Mouse (Mus musculus) forebrain, embryonic 13.5 days (tissue): ENCODE results near the gene Zscan20. TPM values are rescaled to one million over a fixed set of nuclear protein-coding genes. Genes with fewer than 3 reads are reported as not detected.
A peak's percentile ranks its signal among the peaks of the same experiment; 100 is the strongest.

Experiments used
- ATAC-seq: fragments of 200-750 bp; cut with Nextera tagmentation; 2 replicates; pipeline ENCODE4 v1.8.0; 2017
- H3K27ac ChIP-seq: fragments of 300-500 bp; sonication (generic); 2 replicates; pipeline ENCODE4 v1.5.1; 2015; ENCODE audit warnings: inconsistent platforms, mild to moderate bottlenecking, moderate library complexity
- H3K27me3 ChIP-seq: fragments of 300-500 bp; sonication (generic); 2 replicates; pipeline ENCODE4 v1.6.1; 2015; ENCODE audit warnings: mild to moderate bottlenecking, inconsistent platforms
- H3K36me3 ChIP-seq: fragments of 300-500 bp; sonication (generic); 2 replicates; pipeline ENCODE4 v1.6.1; 2015; ENCODE audit warnings: mild to moderate bottlenecking, inconsistent platforms; ENCODE audit not compliant: poor library complexity, severe bottlenecking
- H3K4me1 ChIP-seq: fragments of 300-500 bp; sonication (generic); 2 replicates; pipeline ENCODE4 v1.6.1; 2015; ENCODE audit warnings: inconsistent platforms
- H3K4me2 ChIP-seq: fragments of 300-500 bp; sonication (generic); 2 replicates; pipeline ENCODE4 v1.6.1; 2015; ENCODE audit warnings: inconsistent platforms, mild to moderate bottlenecking, moderate library complexity
- H3K4me3 ChIP-seq: fragments of 300-500 bp; sonication (generic); 2 replicates; pipeline ENCODE4 v1.5.1; 2015; ENCODE audit warnings: mild to moderate bottlenecking, inconsistent platforms
- H3K9ac ChIP-seq: fragments of 300-500 bp; sonication (generic); 2 replicates; pipeline ENCODE4 v1.6.1; 2015; ENCODE audit warnings: mild to moderate bottlenecking, inconsistent platforms
- H3K9me3 ChIP-seq: fragments of 300-500 bp; sonication (generic); replicated peaks from 2 replicates; pipeline ENCODE4 v1.6.1; 2016; ENCODE audit warnings: inconsistent platforms
- WGBS: fragments of 180-500 bp; shearing (Covaris S2); methylation state at CpG from one replicate; pipeline ENCODE4 v1.1.7; 2015; 5-methylcytosine and 5-hydroxymethylcytosine counted together
- polyA plus RNA-seq: library from polyadenylated mRNA; unstranded; fragments of >200 nt; fragmentation: Nextera tagmentation; extraction: Ambion mirVana; gene quantifications from 2 replicates; pipeline ENCODE4 v1.2.1, GENCODE M21; 2015

Gene Zscan20
- polyA plus RNA-seq = 4.9 and 5.4 TPM in 2 replicates

DNA sequence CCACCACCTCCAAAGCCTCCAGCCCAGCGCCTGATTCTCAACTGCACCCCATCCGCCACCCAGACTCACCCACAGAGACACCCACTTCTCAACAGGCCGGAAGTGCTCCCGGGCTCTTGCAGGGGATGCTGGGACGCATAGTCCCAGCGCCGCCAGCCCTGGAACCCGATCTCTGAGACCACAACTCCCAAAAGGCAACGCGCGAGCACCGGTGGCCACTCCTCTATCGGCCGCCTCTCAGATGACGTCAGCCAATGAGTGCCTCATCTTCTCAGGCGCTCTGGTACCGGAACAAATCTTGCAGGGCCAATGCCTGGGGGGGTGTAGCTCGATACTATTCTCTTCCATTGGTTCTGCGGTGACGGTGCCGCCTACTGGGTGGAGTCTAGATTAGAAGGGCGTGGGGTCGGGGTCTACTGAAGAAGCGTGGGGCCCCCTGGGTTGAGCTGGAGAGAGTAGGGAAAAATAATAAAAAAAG is at the start of gene Zscan20:
Gene Zscan20 (minus strand): TSS at position 174 of the 478 bp plus-strand sequence.
- H3K4me3 ChIP-seq = peak within 1 kb of the TSS; percentile 61
- H3K9ac ChIP-seq = peak within 1 kb of the TSS; percentile 72
- 0 out of 2 replicates have a peak, but pooled peaks cover 5% of the 10 kb centered on the region for H3K36me3 ChIP-seq
- H3K4me2 ChIP-seq = peak within 1 kb of the TSS; percentile 76
- peaks cover 29% of the 10 kb centered on the region for H3K4me1 ChIP-seq
- H3K27ac ChIP-seq = peak within 1 kb of the TSS; percentile 40; the same call in 1 of the 2 replicates
- H3K27me3 ChIP-seq = no peaks in the 10 kb centered on the region
- ATAC-seq = peak; percentile 99
- whole genome bisulfite sequencing = under 1% methylated on average over 24 of the region's 24 CpGs
- H3K9me3 ChIP-seq = no peaks in the 10 kb centered on the region

DNA sequence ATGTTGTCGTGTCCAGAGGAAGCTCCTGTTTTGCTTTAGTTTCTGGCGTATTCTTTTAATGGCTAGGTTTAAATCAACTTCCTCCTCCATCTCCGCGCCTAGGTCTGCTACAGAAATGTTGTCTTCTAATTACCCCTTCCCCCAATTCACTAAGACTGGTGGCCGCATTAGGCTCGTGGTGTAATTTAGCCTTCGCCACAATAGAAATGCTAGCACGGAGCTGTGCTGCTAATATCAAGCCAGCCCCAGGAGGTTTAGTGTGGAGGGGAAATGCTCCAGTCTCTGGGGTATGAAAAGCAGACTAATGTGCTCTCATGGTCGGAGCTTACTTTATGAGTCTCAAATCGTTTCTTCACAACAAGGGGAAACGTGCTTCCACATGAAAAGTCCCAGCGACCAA is 45.5 kb upstream of the Zscan20 start:
- H3K4me3 ChIP-seq = peak overlapping the region; percentile 74
- no peaks in the 10 kb centered on the region for H3K9me3 ChIP-seq
- H3K9ac ChIP-seq = peak overlapping the region; percentile 75
- no peaks in the 10 kb centered on the region for H3K36me3 ChIP-seq
- H3K4me2 ChIP-seq = peak overlapping the region; percentile 85
- H3K4me1 ChIP-seq = peaks cover 31% of the 10 kb centered on the region
- peaks cover 9% of the 10 kb centered on the region for H3K27me3 ChIP-seq
- 4% methylated on average over 12 of the region's 12 CpGs for WGBS
- peak overlapping the region; percentile 75 for H3K27ac ChIP-seq
- no peak for ATAC-seq

GRCm38 (mm10) chr4:128654505-128655381 is 44.8 kb upstream of the Zscan20 start, which contains the start of gene Phc2:
Gene Phc2 (plus strand): TSS chr4:128654702.
- peak within 1 kb of the TSS; percentile 75 for H3K9ac ChIP-seq
- ATAC-seq = peak; percentile 99
- H3K4me1 ChIP-seq = peaks cover 31% of the 10 kb centered on the region
- no peaks in the 10 kb centered on the region for H3K9me3 ChIP-seq
- no peaks in the 10 kb centered on the region for H3K36me3 ChIP-seq
- H3K27ac ChIP-seq = peak within 1 kb of the TSS; percentile 75
- H3K4me3 ChIP-seq = peak within 1 kb of the TSS; percentile 74
- peak within 1 kb of the TSS; percentile 85 for H3K4me2 ChIP-seq
- WGBS = under 1% methylated on average over 80 of the region's 85 CpGs
- peaks cover 9% of the 10 kb centered on the region for H3K27me3 ChIP-seq

DNA sequence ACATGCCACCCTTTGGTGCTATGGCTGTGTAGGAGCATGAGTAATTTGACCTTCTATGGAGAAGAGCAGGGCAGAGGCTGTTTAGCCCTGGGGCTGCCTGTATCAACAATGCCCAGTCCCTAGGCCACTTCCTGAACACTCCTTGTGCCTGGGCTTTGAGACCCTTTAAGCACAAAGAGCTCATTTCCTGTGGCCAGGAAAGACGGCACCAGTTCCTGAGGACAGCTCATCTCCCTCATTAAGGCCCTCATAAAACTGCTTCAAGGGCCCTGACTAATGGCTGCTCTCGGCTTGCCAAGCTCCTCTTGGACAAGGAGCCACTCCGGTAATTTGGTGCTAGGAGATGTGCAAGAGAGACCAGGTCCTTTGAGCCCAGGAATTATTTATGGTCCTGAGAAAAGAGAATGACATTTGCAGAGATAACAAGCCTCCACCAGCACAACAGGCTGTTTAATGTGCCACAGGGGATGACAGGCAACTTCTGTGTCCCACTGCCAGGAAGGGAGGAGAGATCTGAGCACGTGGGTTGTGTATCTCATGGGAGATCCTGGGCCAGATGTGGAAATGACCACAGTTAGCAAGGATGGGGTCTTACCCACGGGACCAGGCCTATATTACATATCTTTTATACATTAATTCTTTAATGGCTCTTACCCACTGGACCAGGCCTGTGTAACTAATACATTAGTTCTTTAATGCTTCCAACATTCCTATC is 42.8 kb upstream of the Zscan20 start:
- H3K4me3 ChIP-seq = no peak overlapping the region
- H3K27ac ChIP-seq = no peak overlapping the region
- H3K9ac ChIP-seq = no peak overlapping the region
- H3K27me3 ChIP-seq = peaks cover 9% of the 10 kb centered on the region
- H3K4me1 ChIP-seq = peaks cover 31% of the 10 kb centered on the region
- no peaks in the 10 kb centered on the region for H3K9me3 ChIP-seq
- H3K4me2 ChIP-seq = no peak overlapping the region
- WGBS = 50% methylated on average over 5 of the region's 5 CpGs
- ATAC-seq = no peak
- H3K36me3 ChIP-seq = no peaks in the 10 kb centered on the region

DNA sequence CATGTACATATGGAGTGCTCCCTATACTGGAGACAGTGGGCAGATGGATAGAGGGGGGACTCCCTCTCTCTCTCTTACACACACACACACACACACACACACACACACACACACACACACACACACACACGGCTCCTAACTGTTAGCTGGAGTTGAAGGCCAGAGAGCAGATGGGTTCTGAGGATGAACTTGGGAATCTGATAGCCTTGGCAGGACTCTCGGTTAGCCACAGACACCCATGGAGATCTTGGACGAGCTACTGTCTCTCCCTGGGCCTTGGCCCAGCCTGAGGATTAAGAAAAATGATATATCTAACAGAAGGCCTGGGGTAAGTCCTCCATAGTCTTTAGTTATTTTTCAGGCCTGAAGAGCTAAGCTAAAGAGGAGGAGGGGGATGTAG is 41.6 kb upstream of the Zscan20 start:
- H3K27me3 ChIP-seq = peaks cover 2% of the 10 kb centered on the region
- H3K4me1 ChIP-seq = peaks cover 25% of the 10 kb centered on the region
- ATAC-seq = no peak
- no peaks in the 10 kb centered on the region for H3K9me3 ChIP-seq
- H3K27ac ChIP-seq = no peak overlapping the region
- no peak overlapping the region for H3K9ac ChIP-seq
- H3K36me3 ChIP-seq = no peaks in the 10 kb centered on the region
- 61% methylated on average over 3 of the region's 3 CpGs for WGBS
- H3K4me3 ChIP-seq = no peak overlapping the region
- no peak overlapping the region for H3K4me2 ChIP-seq

- no peak overlapping the region for H3K27ac ChIP-seq
- H3K9me3 ChIP-seq = no peaks in the 10 kb centered on the region
- H3K27me3 ChIP-seq = no peaks in the 10 kb centered on the region
- H3K36me3 ChIP-seq = no peaks in the 10 kb centered on the region
- H3K4me2 ChIP-seq = no peak overlapping the region
- 63% methylated on average over 8 of the region's 8 CpGs for WGBS
- H3K4me1 ChIP-seq = peaks cover 6% of the 10 kb centered on the region; the same call in 1 of the 2 replicates
- H3K4me3 ChIP-seq = no peak overlapping the region
- H3K9ac ChIP-seq = no peak overlapping the region
- ATAC-seq = no peak
Observed at GRCm38 (mm10) chr4:128648567-128649255, 38.8 kb upstream of the Zscan20 start.

- no peaks in the 10 kb centered on the region for H3K9me3 ChIP-seq
- no peak overlapping the region for H3K4me3 ChIP-seq
- no peak overlapping the region for H3K9ac ChIP-seq
- H3K4me1 ChIP-seq = 0 out of 2 replicates have a peak, but pooled peaks cover 2% of the 10 kb centered on the region
- H3K27ac ChIP-seq = no peak overlapping the region
- no peak overlapping the region for H3K4me2 ChIP-seq
- ATAC-seq = no peak
- 49% methylated on average over 7 of the region's 7 CpGs for WGBS
- H3K36me3 ChIP-seq = no peaks in the 10 kb centered on the region
- H3K27me3 ChIP-seq = no peaks in the 10 kb centered on the region
Observed at GRCm38 (mm10) chr4:128646762-128647161, 36.9 kb upstream of the Zscan20 start.

GRCm38 (mm10) chr4:128645896-128646295 is 36.0 kb upstream of the Zscan20 start:
- Histone ChIP-seq H3K9me3 (no peaks in the 10 kb centered on the region), H3K27ac (no peak overlapping the region), H3K4me3 (no peak overlapping the region), H3K9ac (no peak overlapping the region), H3K4me1 (no peaks in the 10 kb centered on the region), H3K4me2 (no peak overlapping the region), H3K36me3 (no peaks in the 10 kb centered on the region), H3K27me3 (no peaks in the 10 kb centered on the region)
- no peak for ATAC-seq
- 85% methylated on average over 6 of the region's 6 CpGs for WGBS

DNA sequence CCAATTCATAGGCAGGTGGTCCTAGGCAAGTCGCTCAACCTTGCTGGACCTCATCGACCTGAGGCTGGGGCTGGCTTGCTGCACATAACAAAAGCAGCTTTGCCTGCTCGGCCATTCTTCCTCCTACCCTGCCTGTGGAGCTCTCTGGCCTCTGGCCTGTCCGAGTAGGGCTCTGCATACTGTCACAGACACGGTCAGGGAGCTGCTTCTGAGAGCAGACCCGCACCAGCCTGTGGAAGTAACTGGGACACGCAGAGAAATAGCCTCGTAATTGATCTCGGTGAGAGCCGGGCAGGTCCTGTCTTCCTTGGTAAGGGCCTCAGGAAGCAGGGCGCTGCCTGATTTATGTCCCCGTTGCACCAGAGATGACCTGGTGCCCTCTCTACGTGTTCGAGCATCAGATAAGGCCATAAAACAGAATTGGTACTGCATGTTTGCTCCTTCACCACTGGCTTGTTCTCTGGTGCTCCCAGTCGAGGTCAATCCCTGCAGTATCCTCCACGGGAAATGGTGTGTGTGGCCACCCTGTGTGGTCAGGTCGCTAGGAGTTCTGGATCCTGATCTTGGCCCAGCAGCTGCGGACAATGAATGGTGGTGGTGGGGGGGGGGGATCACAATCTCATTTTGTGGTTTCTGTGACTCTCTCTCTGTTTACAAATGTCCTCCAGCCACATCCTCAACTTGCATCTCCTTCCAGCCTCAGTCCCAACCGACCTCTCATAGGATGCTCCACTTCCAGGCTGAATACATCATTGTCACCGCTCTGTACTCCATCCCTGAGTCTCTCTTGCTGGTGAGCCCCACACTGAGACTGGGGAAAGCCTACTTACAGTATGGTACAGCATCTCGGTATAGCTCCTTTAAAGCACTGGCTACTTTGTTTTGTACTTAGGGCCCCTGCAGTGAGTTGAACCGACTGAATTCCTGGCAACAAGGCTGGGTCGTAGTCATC is 32.1 kb upstream of the Zscan20 start:
- no peak for ATAC-seq
- no peak overlapping the region for H3K4me2 ChIP-seq
- no peaks in the 10 kb centered on the region for H3K36me3 ChIP-seq
- WGBS = 62% methylated on average over 23 of the region's 23 CpGs
- no peaks in the 10 kb centered on the region for H3K9me3 ChIP-seq
- H3K27ac ChIP-seq = no peak overlapping the region
- no peak overlapping the region for H3K9ac ChIP-seq
- no peak overlapping the region for H3K4me3 ChIP-seq
- no peaks in the 10 kb centered on the region for H3K27me3 ChIP-seq
- no peaks in the 10 kb centered on the region for H3K4me1 ChIP-seq

- Histone ChIP-seq H3K9ac (no peak overlapping the region), H3K9me3 (no peaks in the 10 kb centered on the region), H3K27ac (no peak overlapping the region), H3K4me3 (no peak overlapping the region), H3K27me3 (no peaks in the 10 kb centered on the region), H3K36me3 (no peaks in the 10 kb centered on the region), H3K4me2 (no peak overlapping the region), H3K4me1 (0 out of 2 replicates have a peak, but pooled peaks cover 9% of the 10 kb centered on the region)
- 82% methylated on average over 18 of the region's 18 CpGs for WGBS
- no peak for ATAC-seq
Observed at GRCm38 (mm10) chr4:128638265-128638923, 28.5 kb upstream of the Zscan20 start.
